Mouse (Mus musculus) left cerebral cortex, postnatal 25 days (tissue): ENCODE measurements around the gene Ippk. TPM values are rescaled to one million over a fixed set of nuclear protein-coding genes. Genes with fewer than 3 reads are reported as not detected.

Experiments used
- DNase-seq, 2 experiments: peaks; one replicate each; pipeline ENCODE4 v3.0.0; 2022; ENCODE audit warnings: low spot score in 2 of 2, mixed read lengths in 1 of 2
- intact Hi-C: fragments of 180-260 bp; cut with DNase I; formaldehyde crosslinking; loops from one replicate; pipeline ENCODE4 v1.15.1; 2025
- total RNA-seq, 2 experiments: library from RNA; stranded (reverse); gene quantifications; 2 replicates each; pipeline ENCODE4 v1.2.3; 2021

Gene Ippk
- total RNA-seq, 2 experiments from 2014 or later: 14.8 to 16.8 TPM

DNA sequence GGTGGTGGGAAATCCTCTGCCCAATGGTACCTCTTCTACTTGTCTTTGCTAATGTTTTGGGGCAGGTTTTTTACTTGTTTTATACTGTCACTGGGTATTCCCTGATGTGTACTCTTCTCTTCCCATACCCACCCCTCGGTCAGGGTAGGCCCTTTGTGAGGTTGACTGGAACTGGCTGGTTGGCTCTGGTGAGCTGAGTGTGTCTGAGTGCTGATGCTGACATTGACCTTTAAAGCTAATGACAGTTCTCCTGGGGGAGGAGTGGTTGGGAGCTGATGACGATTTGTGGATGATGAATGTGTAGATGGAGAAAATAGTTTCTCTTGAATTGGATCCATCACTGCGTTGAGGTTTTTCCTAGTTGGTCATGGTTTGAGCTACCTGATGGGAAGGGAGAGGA is 5.7 kb downstream of the Ippk start:
- no peak for DNase-seq
- intact Hi-C loops: no loop called here

DNA sequence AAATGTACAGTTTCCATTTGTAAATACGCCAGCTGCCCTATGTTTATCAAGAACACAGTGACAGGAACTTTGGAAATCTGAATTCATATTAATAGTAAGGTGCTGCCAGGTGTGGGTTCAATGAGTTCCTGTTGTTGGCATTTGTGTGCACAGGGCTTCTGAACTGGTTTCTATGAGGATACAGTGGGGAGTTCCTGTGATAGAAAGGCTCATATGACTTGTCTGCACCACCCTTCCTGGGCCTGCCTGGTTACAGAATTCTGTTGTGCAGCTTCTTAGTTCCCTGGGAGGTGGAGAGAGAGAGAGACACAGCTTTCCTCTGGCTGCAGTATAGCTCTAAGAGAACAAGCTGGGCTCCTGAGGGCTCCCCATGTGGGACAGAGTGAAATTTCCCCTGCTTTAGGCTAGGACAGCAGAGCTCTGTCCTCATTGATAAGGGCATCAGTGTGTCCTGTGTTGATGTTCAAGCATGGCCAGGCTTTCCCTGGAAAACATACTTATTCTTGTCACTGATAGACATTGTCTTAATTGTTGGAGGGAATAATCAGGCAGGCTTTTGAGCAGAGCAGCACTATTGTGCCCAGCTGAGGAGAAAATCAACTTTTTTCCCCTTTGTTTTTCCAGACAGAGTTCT is 7.1 kb downstream of the Ippk start:
- no peak for DNase-seq
- intact Hi-C loops: no loop called here

DNA sequence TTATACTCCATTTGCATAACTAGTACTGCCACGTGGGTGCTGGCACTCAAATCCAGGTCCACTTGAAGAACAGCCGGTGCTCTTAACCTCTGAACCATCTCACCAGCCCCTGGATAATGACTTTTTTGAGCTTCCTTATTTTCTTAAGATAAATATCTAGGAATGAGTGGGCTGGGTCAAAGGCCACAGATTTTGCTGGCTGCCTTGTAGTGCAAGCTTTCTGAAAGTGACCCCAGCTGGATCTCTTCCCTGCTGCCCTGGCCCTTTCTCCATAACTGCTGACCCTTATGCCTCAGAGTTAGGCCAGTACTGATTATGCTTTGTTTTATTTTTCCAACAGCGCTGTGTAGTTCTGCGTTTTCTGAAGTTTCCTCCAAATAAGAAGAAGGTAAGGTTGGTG is 9.5 kb downstream of the Ippk start:
- intact Hi-C loops: no loop called here
- no peak for DNase-seq

DNA sequence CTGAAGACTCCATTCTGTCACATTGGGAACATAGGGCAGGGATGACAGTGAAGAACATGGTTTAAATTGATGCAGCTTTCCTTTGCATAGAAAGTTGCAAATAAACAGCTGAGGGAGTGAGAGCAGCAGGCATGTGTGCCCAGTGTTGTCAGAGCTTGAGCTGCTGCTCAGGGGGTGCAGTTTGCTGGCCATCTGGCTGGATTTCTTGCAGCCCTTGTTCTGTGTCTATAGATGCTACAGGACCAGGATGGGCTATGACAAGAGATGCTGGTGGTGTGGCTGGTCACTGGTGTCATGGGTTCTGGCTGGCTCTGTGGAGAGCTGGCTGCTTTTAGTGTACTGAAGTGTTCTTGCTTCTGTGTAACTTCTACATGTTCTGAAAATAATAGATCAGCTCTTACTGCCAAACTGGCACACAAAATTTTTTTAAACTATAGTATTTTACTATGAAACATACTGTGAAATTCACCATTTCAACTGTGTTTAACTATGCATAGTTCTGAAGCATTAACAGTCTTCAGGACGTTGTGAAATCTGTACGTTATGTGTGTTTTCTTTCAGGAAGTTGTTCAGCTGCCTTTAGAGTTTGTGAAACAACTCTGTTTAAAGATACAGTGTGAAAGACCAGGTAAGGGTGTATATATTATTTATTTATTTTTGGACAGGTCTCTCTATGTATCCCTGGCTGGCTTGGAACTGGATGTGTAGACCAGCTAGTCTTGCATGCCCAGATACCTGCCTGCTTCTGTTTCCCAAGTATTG is 12.4 kb downstream of the Ippk start:
- DNase-seq: peak in 1 of 2 experiments; percentile 20
- intact Hi-C loops: no loop called here

DNA sequence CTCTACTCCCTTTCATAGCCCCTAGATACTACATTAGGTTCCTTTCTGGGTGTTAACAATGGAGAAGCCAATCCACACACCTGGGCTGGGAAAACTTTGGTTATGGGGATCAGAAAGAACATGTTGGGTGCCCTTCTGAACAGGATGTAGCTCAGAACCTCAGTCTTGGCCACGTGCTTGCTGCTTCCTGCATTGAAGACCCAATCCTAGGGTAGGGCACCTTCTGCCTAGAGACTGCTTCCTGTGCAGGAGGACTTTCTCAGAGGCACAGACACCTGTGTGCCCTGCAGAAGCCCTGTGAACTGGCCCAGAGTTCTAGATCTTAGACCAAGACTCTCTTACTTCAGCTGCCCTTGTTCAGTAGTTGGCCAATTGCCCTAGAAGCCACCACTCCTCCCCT is 14.7 kb downstream of the Ippk start:
- no peak for DNase-seq
- intact Hi-C loops: no loop called here

DNA sequence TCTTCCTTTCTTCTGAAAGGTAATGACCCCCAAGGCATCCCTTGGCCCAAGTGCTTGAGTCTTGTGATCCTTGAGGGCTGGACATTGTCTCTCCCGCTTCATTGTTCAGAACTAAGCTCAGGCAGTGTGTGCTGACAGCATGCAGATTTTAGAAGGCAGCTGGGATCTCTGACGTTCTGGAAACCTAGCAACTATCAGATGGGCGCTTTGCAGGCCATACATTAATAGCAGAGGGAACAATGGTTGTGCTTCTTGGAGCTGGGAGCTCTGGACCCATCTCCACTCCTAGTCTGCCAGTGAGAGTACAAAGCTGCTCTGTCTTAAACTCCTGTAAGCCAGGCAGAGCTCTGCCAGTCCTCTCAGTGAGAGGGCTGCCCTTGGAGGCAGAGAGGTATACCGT is 15.1 kb downstream of the Ippk start:
- intact Hi-C loops: no loop called here
- peak in 1 of 2 experiments; percentile 44 for DNase-seq

DNA sequence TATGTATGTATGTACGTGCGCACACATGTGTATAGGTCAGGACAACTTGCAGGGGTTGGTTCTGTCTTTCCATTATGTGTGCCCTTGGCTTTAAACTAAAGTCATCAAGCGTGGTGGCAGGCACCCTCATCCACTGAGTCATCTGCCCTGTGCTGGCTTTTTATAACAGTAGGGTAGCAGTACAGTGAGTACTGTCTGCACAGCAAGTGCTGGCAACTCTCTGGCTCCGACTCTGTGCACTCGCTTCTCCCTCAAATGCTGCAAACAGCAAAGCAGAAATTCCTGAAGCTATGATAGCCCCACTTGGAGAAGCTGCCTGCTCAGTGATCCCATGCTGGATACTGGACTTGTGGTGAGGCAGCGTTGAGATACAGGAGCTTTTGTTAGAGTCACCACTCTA is 23.4 kb downstream of the Ippk start:
- DNase-seq: no peak
- intact Hi-C loops: no loop called here

DNA sequence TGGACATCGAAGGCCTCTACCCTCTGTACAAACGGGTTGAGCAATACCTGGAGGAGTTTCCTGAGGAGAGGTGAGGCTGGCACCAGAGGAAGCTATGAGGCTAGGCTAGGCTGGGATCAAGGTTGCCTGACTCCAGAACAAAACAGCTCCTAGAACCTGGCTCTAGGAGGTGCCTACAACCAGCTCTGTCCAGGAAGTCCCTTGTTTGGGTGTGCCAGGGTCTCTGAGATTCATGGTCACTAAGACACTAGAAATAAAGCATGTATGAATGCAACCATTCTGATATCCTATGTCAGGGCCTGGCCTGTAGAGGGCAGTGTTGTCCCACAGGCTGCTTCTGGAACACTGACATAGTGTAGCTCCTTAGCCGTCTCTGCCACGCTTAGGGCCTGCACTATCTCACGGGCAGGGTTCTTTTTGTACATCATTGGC is 28.3 kb downstream of the Ippk start:
- DNase-seq: peak; percentile 81 to 83

DNA sequence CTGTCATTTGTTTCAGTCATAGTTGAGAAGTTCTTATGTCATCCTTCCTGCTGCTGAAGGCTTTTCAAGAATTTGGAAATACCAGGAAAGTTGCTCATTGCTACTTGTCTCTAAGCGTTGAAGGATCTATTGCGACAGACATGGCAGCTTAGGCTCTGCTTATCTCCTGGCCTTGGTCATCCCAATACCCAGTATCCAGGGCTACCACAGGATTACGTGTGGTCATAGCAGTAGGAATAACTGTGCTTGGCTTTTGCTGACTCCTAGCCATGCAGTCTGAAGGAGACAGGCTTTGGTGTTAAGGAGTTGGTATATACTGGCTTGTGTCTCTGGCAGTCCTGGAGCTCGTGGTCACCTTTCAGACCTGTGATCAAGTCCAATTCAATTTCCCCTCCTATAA is 39.2 kb downstream of the Ippk start:
- intact Hi-C loops: no loop called here

More for the DNA sequence above, 28.3 kb downstream of the Ippk start:
- intact Hi-C loops: loop anchor here (1.0 kb wide), 1 partner anchor 195 kb away; no protein-coding TSS in a partner anchor

DNA sequence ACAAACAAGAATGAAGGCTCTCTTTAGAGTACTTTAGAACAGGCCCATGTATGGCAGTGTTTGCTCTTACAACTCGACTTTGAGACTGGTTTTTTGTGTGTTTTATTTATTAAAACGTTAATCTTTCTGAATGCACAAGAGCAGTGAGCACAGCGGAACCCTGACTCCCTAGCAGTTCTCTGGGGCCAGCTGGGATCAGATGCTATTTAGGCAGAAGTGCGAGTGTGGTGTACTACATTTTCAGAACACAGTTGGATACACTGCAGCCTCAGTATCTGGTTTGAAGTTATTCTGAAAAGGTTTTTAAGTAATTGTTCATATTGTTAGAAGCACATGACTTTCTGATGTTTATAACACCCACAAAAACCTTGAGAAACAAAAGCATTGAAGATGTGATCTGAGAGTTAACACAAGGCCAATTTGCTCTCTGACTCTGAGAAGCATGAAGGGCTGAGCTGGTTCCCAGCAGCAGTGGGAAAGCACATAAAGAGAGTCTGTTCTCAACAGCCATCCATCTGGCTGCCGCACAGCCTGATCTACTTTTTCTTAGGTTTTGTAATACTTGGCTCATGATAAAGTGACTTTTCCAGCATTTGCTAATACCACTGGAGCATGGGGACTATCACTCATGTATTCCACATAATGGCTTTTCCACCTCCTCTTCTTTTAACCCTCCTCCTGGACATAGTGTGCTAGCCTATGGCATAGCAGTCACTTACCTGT is 39.8 kb downstream of the Ippk start:
- DNase-seq: peak in 1 of 2 experiments; percentile 42
- intact Hi-C loops: no loop called here

More for the DNA sequence above, 39.2 kb downstream of the Ippk start:
- DNase-seq: no peak

DNA sequence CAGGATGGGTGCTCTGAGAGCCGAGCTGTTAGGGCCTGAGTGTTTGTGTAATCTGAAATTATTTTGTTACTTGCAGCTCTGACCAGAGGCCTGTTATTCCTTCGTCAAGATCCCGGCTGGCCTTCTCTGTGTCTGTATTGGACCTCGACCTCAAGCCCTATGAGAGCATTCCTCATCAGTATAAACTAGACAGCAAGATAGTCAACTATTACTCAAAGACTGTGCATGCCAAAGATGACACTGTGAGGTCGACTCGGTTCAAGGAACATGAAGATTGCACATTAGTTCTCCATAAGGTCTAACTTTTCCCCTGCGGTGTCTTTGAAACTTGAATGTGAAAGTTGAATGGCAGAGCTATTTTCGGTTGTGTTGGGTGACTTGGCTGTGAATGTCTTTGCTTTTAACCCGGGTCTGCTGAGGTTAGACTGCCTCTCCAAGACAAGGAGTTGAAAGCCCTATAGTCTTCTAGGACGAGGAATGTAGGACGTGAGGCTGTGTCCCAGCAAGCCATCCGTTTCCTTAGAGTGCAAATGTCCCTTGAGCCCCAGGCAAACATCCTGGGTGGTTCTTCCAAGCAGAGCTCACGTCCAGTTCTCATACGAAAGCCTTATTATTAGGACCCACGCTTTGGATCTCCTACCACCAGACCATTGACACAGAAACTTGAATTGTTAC is 40.5 kb downstream of the Ippk start:
- intact Hi-C loops: no loop called here
- no peak for DNase-seq

DNA sequence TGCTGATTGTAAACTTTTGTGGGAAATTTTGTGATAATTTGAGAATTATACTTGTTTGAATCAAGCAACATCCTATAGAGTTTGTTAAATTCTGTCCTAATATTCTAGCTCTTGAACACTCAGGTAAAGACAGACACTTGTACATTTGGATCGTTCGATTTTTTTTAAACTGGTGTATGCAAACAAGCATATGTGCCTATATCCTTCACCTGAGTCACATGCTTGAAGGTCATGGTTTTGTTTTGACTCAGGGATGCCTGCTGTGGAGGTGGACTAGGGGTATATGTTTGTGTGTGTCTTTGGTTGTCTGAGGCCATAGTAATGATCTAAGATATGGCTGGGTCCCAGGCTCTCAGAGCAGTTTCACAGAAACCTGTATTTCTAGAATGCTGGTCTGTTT is 41.9 kb downstream of the Ippk start:
- DNase-seq: no peak
- intact Hi-C loops: no loop called here

DNA sequence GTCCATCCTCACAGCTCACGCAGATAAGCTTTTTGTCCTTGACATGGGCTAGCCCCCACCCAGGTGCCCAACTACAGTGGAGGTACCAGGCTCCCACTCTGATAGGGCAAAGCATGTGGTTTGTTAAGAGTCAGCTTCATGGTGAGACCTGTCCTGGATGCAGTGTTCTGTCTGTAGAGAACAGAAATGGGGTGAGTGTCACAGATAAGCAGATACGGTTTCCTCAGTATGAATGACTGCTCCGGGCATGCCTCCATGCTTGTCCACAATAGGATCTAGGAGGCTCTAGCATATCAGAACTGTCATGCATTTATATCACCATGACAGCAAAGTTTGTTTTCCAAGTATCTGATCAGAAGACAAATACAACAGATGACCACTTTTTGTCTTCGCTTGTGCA is 44.8 kb downstream of the Ippk start:
- intact Hi-C loops: no loop called here
- DNase-seq: no peak

DNA sequence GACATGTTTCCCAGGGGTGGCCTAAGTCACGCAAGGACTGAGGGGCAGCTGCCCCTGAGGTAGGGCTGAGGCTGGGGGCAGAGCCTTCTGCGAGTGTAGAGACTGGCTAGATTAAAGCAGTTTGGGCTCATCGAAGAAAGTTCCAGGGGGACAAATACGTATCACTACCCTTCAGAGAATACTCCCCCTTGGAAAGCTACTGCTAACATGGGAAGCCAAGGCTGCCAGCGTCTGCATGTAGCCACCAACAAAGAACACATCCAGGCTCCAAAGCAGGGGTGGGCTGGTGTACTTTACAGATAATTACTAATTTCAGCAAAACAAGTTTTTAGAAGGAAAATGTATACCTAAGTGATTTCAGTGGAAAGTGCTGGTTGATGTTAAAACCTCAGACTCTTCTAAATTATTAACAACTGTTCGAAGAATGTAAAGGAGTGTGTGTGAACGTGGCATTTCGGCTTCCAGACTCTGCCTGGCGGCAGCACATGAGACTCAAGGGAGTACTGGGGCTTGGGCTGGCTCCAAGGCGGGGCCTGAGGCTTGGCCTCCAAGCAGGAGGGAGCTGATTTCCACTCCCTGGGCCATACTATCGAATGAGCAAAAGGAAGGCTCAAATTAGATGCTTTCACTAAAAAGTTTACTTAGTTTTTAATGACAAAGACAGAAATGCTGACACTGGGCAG is 45.5 kb downstream of the Ippk start:
- intact Hi-C loops: no loop called here
- DNase-seq: no peak

DNA sequence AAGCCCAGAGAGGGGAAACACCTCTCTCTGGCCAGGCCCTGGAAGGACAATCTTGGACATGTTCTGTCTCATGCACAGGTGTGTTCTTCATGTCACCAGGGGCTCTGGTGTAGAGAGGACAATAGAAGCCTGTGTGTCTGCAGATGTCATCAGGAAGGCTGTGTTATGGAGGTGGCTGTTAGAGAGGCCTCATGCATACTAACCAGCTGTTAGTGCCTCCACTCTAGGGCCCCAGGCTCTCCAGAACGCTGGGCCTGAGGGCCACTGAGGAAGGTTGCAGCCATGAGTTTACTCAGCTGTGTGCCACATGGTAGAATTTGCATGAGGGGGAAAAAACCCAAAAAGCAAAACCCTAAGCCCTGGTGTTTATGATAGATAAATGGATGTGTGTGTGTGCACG is 46.5 kb downstream of the Ippk start:
- DNase-seq: no peak
- intact Hi-C loops: no loop called here

DNA sequence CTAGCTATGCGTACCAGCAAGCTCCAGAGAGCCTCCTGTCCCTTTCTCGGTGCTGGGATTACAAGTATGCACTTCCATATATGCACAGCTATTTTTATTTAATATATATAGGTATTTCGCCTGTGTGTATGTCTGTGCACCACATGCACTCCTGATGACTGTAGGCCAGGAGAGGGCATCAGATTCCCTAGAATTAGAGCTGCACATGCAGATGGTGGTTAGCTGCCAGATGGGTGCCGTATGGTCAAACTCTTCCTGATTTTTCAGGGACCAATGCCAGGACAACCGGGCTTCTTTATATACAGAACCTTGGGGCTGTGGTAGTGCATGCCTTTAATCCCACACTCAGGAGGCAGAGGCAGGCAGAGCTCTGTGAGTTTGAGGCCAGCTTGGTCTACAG is 48.0 kb downstream of the Ippk start:
- no peak for DNase-seq

DNA sequence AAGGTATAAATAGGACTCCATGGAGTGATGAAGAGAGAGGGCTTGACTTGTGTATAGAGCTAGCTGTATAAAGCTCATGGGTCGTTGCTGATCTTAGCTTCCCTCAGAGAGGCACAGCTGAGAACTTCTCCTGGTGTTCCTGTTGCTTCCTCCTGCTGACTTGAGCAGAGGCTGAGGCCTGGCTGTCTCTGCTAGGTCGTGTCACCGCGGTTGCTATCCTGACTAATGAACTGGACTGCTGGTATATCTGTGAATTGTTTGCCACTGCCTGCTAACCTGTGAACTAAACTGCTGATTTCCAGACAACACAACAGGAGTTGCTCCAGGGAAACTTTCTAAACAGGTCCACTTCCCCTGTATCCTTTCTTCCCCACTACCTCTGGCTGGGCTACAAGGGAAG is 49.3 kb downstream of the Ippk start:
- intact Hi-C loops: no loop called here

More for the DNA sequence above, 48.0 kb downstream of the Ippk start:
- intact Hi-C loops: no loop called here

DNA sequence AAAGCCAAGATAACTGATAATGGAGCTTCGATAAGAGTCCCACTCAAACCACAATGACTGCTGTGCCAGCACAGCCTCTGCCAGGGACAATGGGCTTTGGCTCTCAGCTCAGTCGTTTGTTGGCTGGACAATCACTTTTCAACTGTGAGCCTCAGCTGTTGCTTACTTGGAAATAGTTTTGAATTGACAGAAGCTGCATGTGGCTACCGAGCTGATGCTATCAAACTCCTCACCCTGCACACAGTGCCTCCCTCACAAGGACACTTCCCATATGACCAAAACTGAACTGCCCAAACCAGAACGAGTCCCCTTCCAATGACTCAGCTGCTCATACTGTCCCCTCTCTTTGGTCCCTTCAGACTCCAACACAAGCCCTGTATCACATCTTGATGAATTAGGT is 49.8 kb downstream of the Ippk start:
- DNase-seq: no peak
- intact Hi-C loops: no loop called here

More for the DNA sequence above, 49.3 kb downstream of the Ippk start:
- DNase-seq: no peak

DNA sequence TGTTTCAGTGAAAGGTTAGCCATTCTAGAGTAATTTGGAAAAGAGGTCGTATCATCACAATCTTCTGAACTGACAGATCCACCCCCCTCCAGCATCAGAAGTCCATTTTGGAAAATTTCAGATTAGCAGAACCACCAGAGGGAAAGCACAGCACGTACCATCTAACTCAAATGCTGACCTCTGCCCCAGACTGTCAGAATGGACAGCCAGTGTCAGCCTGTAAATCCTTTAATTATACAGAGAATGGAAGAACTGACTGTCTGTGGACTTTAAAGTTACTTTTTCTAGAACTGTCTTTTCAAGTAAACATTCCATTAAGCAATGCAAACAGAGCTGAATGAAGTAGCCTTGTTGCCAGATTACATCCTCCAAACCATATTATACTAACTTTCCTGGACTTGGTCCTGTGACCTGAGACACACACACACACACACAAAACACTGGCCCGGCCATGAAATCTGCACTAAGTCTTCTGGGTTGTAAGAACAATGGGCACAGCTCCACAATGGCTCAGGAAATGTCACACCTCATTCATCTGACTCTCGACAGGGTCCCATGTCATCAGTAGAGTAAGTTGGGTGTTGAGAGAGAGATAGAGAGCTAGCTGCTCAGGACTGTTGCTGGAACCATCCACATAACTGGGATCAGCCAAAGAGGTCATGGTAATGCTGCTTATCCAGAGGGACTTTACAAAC is 51.1 kb downstream of the Ippk start:
- intact Hi-C loops: no loop called here

More for the DNA sequence above, 51.1 kb downstream of the Ippk start:
- no peak for DNase-seq
